Mouse (Mus musculus) intestine, postnatal 0 days (tissue): ENCODE results near the gene Dnah7c. TPM values are rescaled to one million over a fixed set of nuclear protein-coding genes. Genes with fewer than 3 reads are reported as not detected.
"Not testable (repeated sequence)": the region's sequence is repeated elsewhere in the genome, so short reads cannot be mapped to it uniquely, and the experiment has no call there.

ENCODE experiments used
- ATAC-seq: fragments of 200-750 bp; cut with Nextera tagmentation; 2 replicates; pipeline ENCODE4 v1.8.0; 2017; ENCODE audit warnings: mild to moderate bottlenecking, moderate TSS enrichment, moderate library complexity
- H3K27ac ChIP-seq: fragments of 300-500 bp; sonication (generic); 2 replicates; pipeline ENCODE4 v1.5.1; 2014; ENCODE audit warnings: mild to moderate bottlenecking, low read depth, low read length, moderate library complexity
- H3K27me3 ChIP-seq: fragments of 300-500 bp; sonication (generic); replicated peaks from 2 replicates; pipeline ENCODE4 v1.6.1; 2014; ENCODE audit warnings: low read length, mixed read lengths; ENCODE audit not compliant: control insufficient read depth, insufficient read depth
- H3K36me3 ChIP-seq: fragments of 300-500 bp; sonication (generic); 2 replicates; pipeline ENCODE4 v1.6.1; 2014; ENCODE audit warnings: mild to moderate bottlenecking, moderate library complexity; ENCODE audit not compliant: control insufficient read depth, insufficient read depth
- H3K4me1 ChIP-seq: fragments of 300-500 bp; sonication (generic); replicated peaks from 2 replicates; pipeline ENCODE4 v1.6.1; 2014; ENCODE audit warnings: antibody characterized with exemption, low read length, mixed read lengths; ENCODE audit not compliant: control insufficient read depth, insufficient read depth
- H3K4me2 ChIP-seq: fragments of 300-500 bp; sonication (generic); replicated peaks from 2 replicates; pipeline ENCODE4 v1.6.1; 2014; ENCODE audit warnings: low read depth, mild to moderate bottlenecking, moderate library complexity
- H3K4me3 ChIP-seq: fragments of 300-500 bp; sonication (generic); 2 replicates; pipeline ENCODE4 v1.5.1; 2014; ENCODE audit warnings: low read depth, low read length
- H3K9ac ChIP-seq: fragments of 300-500 bp; sonication (generic); 2 replicates; pipeline ENCODE4 v1.6.1; 2014; ENCODE audit warnings: mild to moderate bottlenecking, low read depth, low read length
- H3K9me3 ChIP-seq: fragments of 300-500 bp; sonication (generic); 2 replicates; pipeline ENCODE4 v1.6.1; 2016; ENCODE audit warnings: mixed run types; ENCODE audit not compliant: control insufficient read depth
- CTCF ChIP-seq: sonication (generic); IDR thresholded peaks from 2 replicates; pipeline ENCODE4 v1.5.1; 2016; ENCODE audit warnings: low read depth, mild to moderate bottlenecking, control low read depth, antibody characterized with exemption, moderate library complexity
- WGBS: fragments of 180-500 bp; shearing (Covaris S2); extraction: QIAGEN DNeasy Blood & Tissue Kit; methylation state at CpG from one replicate; pipeline ENCODE4 v1.1.7; 2014; 5-methylcytosine and 5-hydroxymethylcytosine counted together
- polyA plus RNA-seq: library from polyadenylated mRNA; unstranded; fragments of >200 nt; fragmentation: Nextera tagmentation; extraction: Ambion mirVana; gene quantifications from 2 replicates; pipeline ENCODE4 v1.2.1, GENCODE M21; 2015

Dnah7c gene
- polyA plus RNA-seq, 1 experiment from 2014 or later = not detected

- no peak overlapping the region for H3K27ac ChIP-seq
- H3K4me1 ChIP-seq = no peaks in the 10 kb centered on the region
- no peak overlapping the region for H3K4me3 ChIP-seq
- no peak for TF ChIP-seq CTCF
- H3K36me3 ChIP-seq = no peaks in the 10 kb centered on the region
- ATAC-seq = no peak
- H3K9me3 ChIP-seq = no peaks in the 10 kb centered on the region
- H3K9ac ChIP-seq = no peak overlapping the region
- no peak overlapping the region for H3K4me2 ChIP-seq
- WGBS = 84% methylated on average over 1 of the region's 1 CpGs
- H3K27me3 ChIP-seq = no peaks in the 10 kb centered on the region
These were observed 194.9 kb downstream of the Dnah7c start for GRCm38 (mm10) chr1:46620331-46620730.

GRCm38 (mm10) chr1:46625914-46626313, 200.5 kb downstream of the Dnah7c start:
- WGBS = 95% methylated on average over 5 of the region's 6 CpGs
- ATAC-seq = not testable (repeated sequence)

GRCm38 (mm10) chr1:46649821-46650220, 224.4 kb downstream of the Dnah7c start:
- H3K36me3 ChIP-seq, H3K27ac ChIP-seq, H3K27me3 ChIP-seq, H3K4me2 ChIP-seq, ATAC-seq, H3K9ac ChIP-seq, H3K4me3 ChIP-seq, H3K9me3 ChIP-seq, H3K4me1 ChIP-seq: not testable (repeated sequence)
- 75% methylated on average over 4 of the region's 4 CpGs for WGBS

More at GRCm38 (mm10) chr1:46625914-46626313, 200.5 kb downstream of the Dnah7c start:
- H3K9ac ChIP-seq, H3K27me3 ChIP-seq, H3K4me2 ChIP-seq, H3K27ac ChIP-seq, H3K4me3 ChIP-seq, H3K9me3 ChIP-seq, H3K36me3 ChIP-seq, H3K4me1 ChIP-seq: not testable (repeated sequence)

- WGBS = 68% methylated on average over 2 of the region's 2 CpGs
- H3K36me3 ChIP-seq, H3K9ac ChIP-seq, H3K27me3 ChIP-seq, ATAC-seq, H3K9me3 ChIP-seq, H3K4me1 ChIP-seq, H3K4me3 ChIP-seq, H3K27ac ChIP-seq, H3K4me2 ChIP-seq: not testable (repeated sequence)
These were observed 227.3 kb downstream of the Dnah7c start for GRCm38 (mm10) chr1:46652721-46653120.

- not testable (repeated sequence) for ATAC-seq
These were observed 299.4 kb downstream of the Dnah7c start for GRCm38 (mm10) chr1:46724810-46725209.

GRCm38 (mm10) chr1:46725266-46725665, 299.9 kb downstream of the Dnah7c start:
- Histone ChIP-seq H3K36me3 (no peaks in the 10 kb centered on the region), H3K9me3 (no peaks in the 10 kb centered on the region), H3K27me3 (no peaks in the 10 kb centered on the region), H3K4me2 (no peak overlapping the region), H3K4me3 (no peak overlapping the region), H3K27ac (no peak overlapping the region), H3K9ac (no peak overlapping the region), H3K4me1 (no peaks in the 10 kb centered on the region)
- no peak for TF ChIP-seq CTCF
- no peak for ATAC-seq
- 42% methylated on average over 1 of the region's 1 CpGs for WGBS

More at GRCm38 (mm10) chr1:46724810-46725209, 299.4 kb downstream of the Dnah7c start:
- H3K9ac ChIP-seq, H3K4me1 ChIP-seq, H3K9me3 ChIP-seq, H3K27me3 ChIP-seq, H3K4me2 ChIP-seq, H3K36me3 ChIP-seq, H3K4me3 ChIP-seq, H3K27ac ChIP-seq: not testable (repeated sequence)
- 54% methylated on average over 1 of the region's 1 CpGs for WGBS

- not testable (repeated sequence) for H3K4me1 ChIP-seq, H3K27ac ChIP-seq, H3K27me3 ChIP-seq, H3K9ac ChIP-seq, ATAC-seq, H3K4me2 ChIP-seq, H3K36me3 ChIP-seq, H3K4me3 ChIP-seq, H3K9me3 ChIP-seq
- WGBS = 86% methylated on average over 2 of the region's 2 CpGs
These were observed 300.3 kb downstream of the Dnah7c start for GRCm38 (mm10) chr1:46725719-46726118.

GRCm38 (mm10) chr1:46729731-46730130, 304.3 kb downstream of the Dnah7c start:
- H3K4me1 ChIP-seq, H3K4me2 ChIP-seq, H3K4me3 ChIP-seq, H3K27me3 ChIP-seq, ATAC-seq, H3K36me3 ChIP-seq, H3K9me3 ChIP-seq, H3K27ac ChIP-seq, H3K9ac ChIP-seq: not testable (repeated sequence)
- WGBS = 90% methylated on average over 3 of the region's 3 CpGs

- H3K9ac ChIP-seq, H3K4me2 ChIP-seq: not testable (repeated sequence)
- 83% methylated on average over 2 of the region's 2 CpGs for WGBS
These were observed 308.2 kb downstream of the Dnah7c start for GRCm38 (mm10) chr1:46733405-46734106.

More at GRCm38 (mm10) chr1:46733405-46734106, 308.2 kb downstream of the Dnah7c start:
- not testable (repeated sequence) for H3K27me3 ChIP-seq, H3K9me3 ChIP-seq, H3K4me1 ChIP-seq, ATAC-seq, H3K36me3 ChIP-seq, H3K27ac ChIP-seq, H3K4me3 ChIP-seq
